Comparison of ENCODE assay signal across 9 mouse cellular contexts in the genomic region with DNA sequence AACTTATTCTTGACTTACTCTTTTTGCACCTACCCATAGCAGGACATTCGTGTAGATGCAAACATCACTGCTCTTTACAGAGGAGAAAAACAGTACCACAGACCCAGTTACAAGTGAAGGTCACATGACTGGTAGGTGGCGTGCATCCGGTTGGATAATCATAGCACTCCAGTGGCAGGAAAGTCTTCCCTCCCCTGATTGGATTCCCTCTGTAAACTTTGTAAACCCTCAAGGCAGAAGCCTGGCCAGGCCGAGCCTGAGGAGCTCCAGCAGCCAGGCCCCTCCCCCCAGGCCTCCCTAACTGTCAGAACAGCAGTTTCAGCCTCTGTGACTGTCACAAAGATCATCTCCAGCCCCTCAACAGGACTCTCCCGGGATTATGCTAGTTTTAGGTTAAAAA. TPM values are rescaled to one million over a fixed set of nuclear protein-coding genes. Genes with fewer than 3 reads are reported as not detected.
A peak's percentile ranks its signal among the peaks of the same experiment; 100 is the strongest.
DNase-seq lines count a peak whose midpoint lies in the region; ATAC-seq lines count a peak whose summit lies in the region.
"Had no signal": no experiment of that assay in that cellular context is flagged by ENCODE, and none has a peak within 500 bp of the region (broad histone marks: within the 10 kb centered on the region; RNA-seq: fewer than 3 reads in every experiment).

No protein-coding gene starts in this region.

- H3K9ac ChIP-seq in hindbrain, embryonic 12.5 days, result no peak overlapping the region
- H3K9ac ChIP-seq: neural tube, embryonic 13.5 days had no signal

- H3K4me3 ChIP-seq in hindbrain, embryonic 12.5 days, result no peak overlapping the region
- H3K4me3 ChIP-seq: erythroblast, embryonic 14.5 days; neural tube, embryonic 13.5 days had no signal

- peak; percentile 59 to 68 for DNase-seq in heart, adult 9 months (ENCODE audit: low spot score in 2 of 2)
- DNase-seq in kidney, postnatal 10 days, result peak; percentile 74
- DNase-seq in frontal cortex, postnatal 25 days (ENCODE audit: low spot score in 2 of 2), result no peak
- DNase-seq in right cerebral cortex, postnatal 25 days, result no peak

- H3K36me3 ChIP-seq in hindbrain, embryonic 12.5 days, result 0 out of 2 replicates have a peak, but pooled peaks cover 5% of the 10 kb centered on the region

- 51% methylated on average over 5 of the region's 5 CpGs for WGBS in hindbrain, embryonic 12.5 days

- H3K9me3 ChIP-seq in hindbrain, embryonic 12.5 days (replicated peaks), result no peaks in the 10 kb centered on the region
- H3K9me3 ChIP-seq: neural tube, embryonic 13.5 days had no signal

- H3K4me2 ChIP-seq in hindbrain, embryonic 12.5 days (replicated peaks), result no peak overlapping the region
- H3K4me2 ChIP-seq: neural tube, embryonic 13.5 days had no signal

- H3K27ac ChIP-seq in hindbrain, embryonic 12.5 days, result no peak overlapping the region
- H3K27ac ChIP-seq: neural tube, embryonic 13.5 days had no signal

- peak; percentile 57 for ATAC-seq in common myeloid progenitor, adult 5-6 weeks (replicated peaks; ENCODE audit: low read depth, poor library complexity, severe bottlenecking)
- peak; percentile 40 for ATAC-seq in megakaryocyte progenitor cell, adult 5-6 weeks (replicated peaks; ENCODE audit: poor library complexity)
- no peak for ATAC-seq in hindbrain, embryonic 12.5 days (ENCODE audit: low FRiP score)

- H3K4me1 ChIP-seq in hindbrain, embryonic 12.5 days, result no peaks in the 10 kb centered on the region

- H3K27me3 ChIP-seq in hindbrain, embryonic 12.5 days, result no peaks in the 10 kb centered on the region
- H3K27me3 ChIP-seq: neural tube, embryonic 13.5 days had no signal

RNA-seq across cellular contexts. Expression of a gene that starts 12.2 kb away (rescaled TPM):
- 4.9 and 12.3 TPM in 2 replicates for total RNA-seq in common myeloid progenitor, adult 5-6 weeks (2017)
- total RNA-seq in megakaryocyte progenitor cell, adult 5-6 weeks (2015), result 1.8 and 4.2 TPM in 2 replicates
- 5.6 and 17.2 TPM in 2 replicates for total RNA-seq in megakaryocyte progenitor cell, adult 5-6 weeks (2017)
- 121 and 126 TPM in 2 replicates for polyA plus RNA-seq in hindbrain, embryonic 12.5 days (2016; fragmentation: Nextera tagmentation; extraction: Ambion mirVana)

RNA-seq across cellular contexts. Expression of a gene that starts 12.6 kb away (rescaled TPM):
- total RNA-seq in common myeloid progenitor, adult 5-6 weeks (2017), result 5.8 and 6.7 TPM in 2 replicates
- total RNA-seq in megakaryocyte progenitor cell, adult 5-6 weeks (2015), result 2.7 TPM in 2 replicates
- total RNA-seq in megakaryocyte progenitor cell, adult 5-6 weeks (2017), result 3.6 and 4.9 TPM in 2 replicates
- polyA plus RNA-seq in hindbrain, embryonic 12.5 days (2016; fragmentation: Nextera tagmentation; extraction: Ambion mirVana), result 6.4 and 6.7 TPM in 2 replicates
- polyA plus RNA-seq: erythroblast, embryonic 14.5 days had no signal

Comparison
In these comparisons a context has a peak if more than half of its experiments do, and no peak if none do; other contexts are left out.
1. DNase-seq: peak in heart, adult 9 months (2 of 2) and kidney, postnatal 10 days (single experiment); none in frontal cortex, postnatal 25 days (0 of 2) and right cerebral cortex, postnatal 25 days (single experiment).